Mouse (Mus musculus) liver, adult 2 months (tissue): ENCODE results near the gene Hamp2. TPM values are rescaled to one million over a fixed set of nuclear protein-coding genes. Genes with fewer than 3 reads are reported as not detected.

Experiments used
- DNase-seq: peaks from one replicate; pipeline ENCODE4 v3.0.0-alpha.2; 2011; ENCODE audit warnings: low read depth, low spot score; ENCODE audit errors: extremely low read depth
- H3K27ac ChIP-seq: fragments of 200-500 bp; replicated peaks from 2 replicates; pipeline ENCODE4 v1.5.1; 2012; ENCODE audit warnings: low read depth, mild to moderate bottlenecking, control low read depth, inconsistent platforms, low read length; ENCODE audit not compliant: insufficient read depth
- H3K27me3 ChIP-seq: fragments of 200-500 bp; 2 replicates; pipeline ENCODE4 v1.6.1; 2012; ENCODE audit warnings: mild to moderate bottlenecking, moderate library complexity, low read length, inconsistent platforms; ENCODE audit not compliant: control insufficient read depth, insufficient read depth
- H3K36me3 ChIP-seq: fragments of 200-500 bp; 2 replicates; pipeline ENCODE4 v1.6.1; 2012; ENCODE audit warnings: low read length, inconsistent platforms; ENCODE audit not compliant: control insufficient read depth, insufficient read depth
- H3K4me1 ChIP-seq: fragments of 200-500 bp; 2 replicates; pipeline ENCODE4 v1.6.1; 2011; ENCODE audit warnings: low read length; ENCODE audit not compliant: control insufficient read depth, insufficient read depth
- H3K4me3 ChIP-seq: fragments of 200-500 bp; 2 replicates; pipeline ENCODE4 v1.5.1; 2011; ENCODE audit warnings: low read depth, mild to moderate bottlenecking, control low read depth, low read length, moderate library complexity; ENCODE audit not compliant: insufficient read depth
- H3K79me2 ChIP-seq: fragments of 200-500 bp; 2 replicates; pipeline ENCODE4 v1.6.1; 2012; ENCODE audit warnings: inconsistent platforms, mild to moderate bottlenecking, low read length, moderate library complexity; ENCODE audit not compliant: control insufficient read depth, insufficient read depth
- H3K9ac ChIP-seq: fragments of 200-500 bp; 2 replicates; pipeline ENCODE4 v1.6.1; 2012; ENCODE audit warnings: low read depth, mild to moderate bottlenecking, control low read depth, inconsistent platforms, low read length
- CTCF ChIP-seq: fragments of 200-500 bp; IDR thresholded peaks from 2 replicates; pipeline ENCODE4 v1.5.1; 2011; ENCODE audit warnings: low read depth, low read length, control low read depth
- POLR2A ChIP-seq: fragments of 200-500 bp; IDR thresholded peaks from 2 replicates; pipeline ENCODE4 v1.6.1; 2011; ENCODE audit warnings: low read length, control low read depth; ENCODE audit not compliant: insufficient read depth; ENCODE audit errors: extremely low read depth
- WGBS: fragments of 180-500 bp; shearing (Covaris S2); methylation state at CpG from one replicate; pipeline ENCODE4 v1.1.7; 2018; 5-methylcytosine and 5-hydroxymethylcytosine counted together
- polyA plus RNA-seq: library from polyadenylated mRNA; depleted of rRNA; stranded (reverse); fragments of >200 nt; gene quantifications from 2 replicates; pipeline ENCODE4 v1.2.3, GENCODE M21; 2012
- total RNA-seq: library from RNA; depleted of rRNA; stranded (reverse); fragments of >200 nt; gene quantifications from 2 replicates; pipeline ENCODE4 v1.2.3, GENCODE M21; 2014

Hamp2 gene
- total and polyA plus RNA-seq, 2 experiments = 548 to 9,385 TPM

DNA sequence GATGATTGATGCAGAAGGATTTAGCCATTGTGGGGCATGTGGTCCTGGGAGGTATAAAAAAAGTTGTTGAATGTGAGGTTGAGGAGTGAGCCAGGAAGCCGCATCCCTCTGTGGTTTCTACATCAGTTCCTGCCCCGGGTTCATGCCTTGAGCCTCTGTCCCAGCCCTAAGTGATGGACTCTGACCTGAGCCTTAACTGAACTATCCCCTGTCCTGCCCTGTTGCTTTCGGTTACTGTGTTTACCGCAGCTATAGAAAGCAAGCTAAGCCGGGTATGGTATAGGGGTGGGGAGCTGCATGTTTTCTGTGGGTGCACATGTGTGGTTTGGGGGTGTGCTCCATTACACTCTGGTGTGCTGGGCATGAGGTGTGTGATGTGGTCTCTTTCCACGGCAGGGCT, 14.7 kb downstream of the Hamp2 start:
- H3K4me3 ChIP-seq = no peak overlapping the region
- H3K4me1 ChIP-seq = no peaks in the 10 kb centered on the region; the same call in 1 of the 2 replicates
- H3K9ac ChIP-seq = no peak overlapping the region
- 31% methylated on average over 6 of the region's 6 CpGs for WGBS
- peaks cover 2% of the 10 kb centered on the region; the same call in 1 of the 2 replicates for H3K27me3 ChIP-seq
- DNase-seq = no peak
- no peak overlapping the region for H3K27ac ChIP-seq
- H3K79me2 ChIP-seq = no peaks in the 10 kb centered on the region
- H3K36me3 ChIP-seq = no peaks in the 10 kb centered on the region
- no peak for TF ChIP-seq POLR2A
- TF ChIP-seq CTCF = no peak

DNA sequence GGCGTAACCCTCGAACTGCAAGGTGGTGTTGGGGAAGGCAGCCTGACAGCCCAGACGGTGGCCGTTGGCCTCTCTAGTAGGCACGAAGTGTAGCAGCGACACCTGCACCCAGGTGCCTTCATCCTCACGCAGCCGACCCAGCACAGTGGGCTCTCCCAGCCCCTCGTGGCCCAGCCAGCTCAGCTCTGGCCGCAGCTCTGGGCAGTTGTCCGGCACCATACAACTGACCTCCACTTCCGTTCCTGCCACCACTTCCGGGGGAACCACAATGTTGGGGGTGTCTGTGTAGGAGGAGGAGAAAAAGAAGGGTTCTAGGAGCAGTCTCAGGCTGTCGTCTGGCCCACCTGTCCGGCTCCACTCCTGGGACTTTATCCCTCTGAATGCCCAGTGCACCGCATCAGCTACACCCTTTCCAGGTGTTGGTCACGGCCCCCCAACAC, 15.5 kb downstream of the Hamp2 start:
- Histone ChIP-seq H3K27me3 (peaks cover 2% of the 10 kb centered on the region; the same call in 1 of the 2 replicates), H3K4me3 (peak overlapping the region; percentile 47; the same call in 1 of the 2 replicates), H3K4me1 (no peaks in the 10 kb centered on the region; the same call in 1 of the 2 replicates), H3K36me3 (no peaks in the 10 kb centered on the region), H3K79me2 (no peaks in the 10 kb centered on the region), H3K27ac (no peak overlapping the region), H3K9ac (peak overlapping the region; percentile 7; the same call in 1 of the 2 replicates)
- WGBS = 45% methylated on average over 17 of the region's 17 CpGs
- TF ChIP-seq CTCF = no peak
- TF ChIP-seq POLR2A = no peak
- DNase-seq = no peak

DNA sequence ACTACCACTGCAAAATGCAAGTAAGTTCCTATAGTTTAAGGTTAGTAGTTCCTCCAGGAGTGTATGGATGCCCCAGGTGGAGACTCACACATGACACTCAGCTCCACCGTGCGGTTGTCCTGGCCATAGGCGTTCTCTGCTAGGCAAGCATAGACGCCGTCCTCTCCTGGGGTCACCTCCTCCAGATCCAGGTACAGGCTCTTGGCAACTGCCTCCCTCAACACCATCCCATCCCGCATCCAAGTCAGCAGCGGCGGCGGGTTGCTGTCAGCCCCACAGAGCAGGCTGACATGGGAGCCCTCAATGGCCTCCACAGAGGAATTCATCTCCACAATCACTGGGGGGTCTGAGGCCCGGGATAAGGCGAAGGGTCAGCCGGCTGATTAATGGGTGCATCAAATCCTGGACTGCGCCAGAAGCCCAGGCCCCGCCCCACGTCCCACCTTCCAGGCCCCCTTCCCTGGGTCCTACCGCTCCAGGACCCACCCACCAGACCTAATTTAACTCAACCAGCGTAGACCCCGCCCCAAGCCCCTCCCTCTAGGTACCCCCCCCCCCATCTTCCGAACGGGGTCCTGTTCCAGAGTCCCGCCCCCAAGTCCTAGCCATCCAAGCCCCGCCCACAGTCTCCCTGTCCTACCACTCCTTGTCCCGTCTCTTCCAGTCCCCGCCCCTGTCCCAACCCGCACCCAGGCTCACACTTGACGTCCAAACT, 16.0 kb downstream of the Hamp2 start:
- Histone ChIP-seq H3K9ac (no peak overlapping the region), H3K36me3 (no peaks in the 10 kb centered on the region), H3K27me3 (peaks cover 2% of the 10 kb centered on the region; the same call in 1 of the 2 replicates), H3K27ac (no peak overlapping the region), H3K4me1 (no peaks in the 10 kb centered on the region; the same call in 1 of the 2 replicates), H3K4me3 (peak overlapping the region; percentile 47; the same call in 1 of the 2 replicates), H3K79me2 (no peaks in the 10 kb centered on the region)
- no peak for TF ChIP-seq CTCF
- no peak for TF ChIP-seq POLR2A
- 6% methylated on average over 26 of the region's 26 CpGs for WGBS
- DNase-seq = no peak

DNA sequence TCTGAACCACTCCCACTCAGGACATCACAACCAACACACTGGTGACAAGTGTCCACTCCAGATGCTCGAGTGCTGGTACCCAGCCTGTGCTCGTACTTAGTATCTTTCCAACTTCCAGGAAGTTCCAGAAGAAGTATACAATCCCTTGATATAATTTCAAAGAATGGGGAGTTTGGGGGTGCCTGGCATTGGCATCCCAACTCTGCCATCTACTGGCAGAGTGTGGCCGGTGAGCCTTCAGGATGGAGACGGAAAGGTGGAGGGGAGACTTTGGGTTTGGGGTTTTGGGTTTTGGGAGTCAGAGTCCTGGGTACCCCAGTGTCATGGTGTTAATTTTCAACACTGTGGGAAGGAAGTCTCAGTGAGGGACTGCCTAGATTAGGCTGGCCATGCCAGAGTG, 20.4 kb downstream of the Hamp2 start:
- no peak for DNase-seq
- TF ChIP-seq POLR2A = no peak
- TF ChIP-seq CTCF = peak; percentile 75

DNA sequence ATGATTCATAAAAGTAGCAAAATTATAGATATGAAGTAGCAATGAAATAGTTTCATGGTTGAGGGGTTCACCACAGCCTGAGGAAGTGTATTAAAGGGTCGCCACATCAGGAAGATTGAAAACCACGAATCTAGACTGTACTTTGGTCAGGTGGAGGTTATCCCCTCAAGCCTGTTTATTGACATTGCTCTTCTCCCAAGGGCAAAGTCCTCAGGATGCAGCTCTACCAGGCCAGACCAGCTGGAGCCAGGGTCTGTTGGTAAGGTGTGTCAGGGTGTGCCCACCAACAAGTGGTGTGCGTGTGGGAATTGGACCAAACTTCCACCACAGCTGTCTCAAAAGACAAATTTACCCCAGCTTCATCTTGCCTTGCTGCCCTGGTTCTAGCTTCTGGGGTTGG, 29.3 kb downstream of the Hamp2 start:
- H3K27ac ChIP-seq = no peak overlapping the region
- TF ChIP-seq POLR2A (no peak), CTCF (no peak)
- no peaks in the 10 kb centered on the region for H3K36me3 ChIP-seq
- no peaks in the 10 kb centered on the region for H3K27me3 ChIP-seq
- H3K9ac ChIP-seq = no peak overlapping the region
- WGBS = 23% methylated on average over 3 of the region's 3 CpGs
- DNase-seq = peak; percentile 26
- H3K79me2 ChIP-seq = no peaks in the 10 kb centered on the region
- H3K4me3 ChIP-seq = no peak overlapping the region
- peaks cover 13% of the 10 kb centered on the region; the same call in 1 of the 2 replicates for H3K4me1 ChIP-seq

More for the DNA sequence above, 20.4 kb downstream of the Hamp2 start:
- H3K27me3 ChIP-seq = peaks cover 2% of the 10 kb centered on the region; the same call in 1 of the 2 replicates
- H3K9ac ChIP-seq = no peak overlapping the region
- H3K79me2 ChIP-seq = no peaks in the 10 kb centered on the region
- no peak overlapping the region for H3K4me3 ChIP-seq
- 58% methylated on average over 4 of the region's 4 CpGs for WGBS
- no peak overlapping the region for H3K27ac ChIP-seq
- no peaks in the 10 kb centered on the region for H3K4me1 ChIP-seq
- no peaks in the 10 kb centered on the region for H3K36me3 ChIP-seq

DNA sequence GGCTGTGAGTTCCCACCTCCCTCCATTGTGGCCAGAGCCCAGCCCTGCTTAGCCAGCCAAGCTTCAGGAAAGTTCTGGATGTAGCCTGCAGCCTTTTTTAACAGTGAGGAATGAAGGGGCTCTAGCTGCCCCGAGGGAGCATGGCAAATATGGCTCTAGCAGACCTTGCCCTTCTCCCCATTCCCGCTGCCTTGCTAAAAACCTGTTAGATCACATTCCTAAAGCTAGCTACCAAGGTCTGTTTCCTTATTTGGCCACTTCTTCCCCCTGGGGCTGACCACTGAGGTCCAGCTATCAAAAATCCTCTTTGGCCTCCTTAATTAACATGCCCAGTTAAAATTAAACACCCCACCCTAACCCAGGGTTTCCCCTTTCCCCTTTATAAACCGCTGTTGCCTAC, 32.0 kb downstream of the Hamp2 start:
- H3K27ac ChIP-seq = no peak overlapping the region
- H3K4me1 ChIP-seq = peaks cover 13% of the 10 kb centered on the region; the same call in 1 of the 2 replicates
- no peak for DNase-seq
- 76% methylated on average over 3 of the region's 3 CpGs for WGBS
- no peaks in the 10 kb centered on the region for H3K27me3 ChIP-seq
- H3K9ac ChIP-seq = no peak overlapping the region
- TF ChIP-seq POLR2A (no peak), CTCF (no peak)
- H3K36me3 ChIP-seq = no peaks in the 10 kb centered on the region
- no peak overlapping the region for H3K4me3 ChIP-seq
- no peaks in the 10 kb centered on the region for H3K79me2 ChIP-seq
